Mouse (Mus musculus): Measurements from ENCODE around the gene Sebox.
A peak's percentile ranks its signal among the peaks of the same experiment; 100 is the strongest.
"Not testable (repeated sequence)": the region's sequence is repeated elsewhere in the genome, so short reads cannot be mapped to it uniquely, and the experiment has no call there.

Gene Sebox

DNA sequence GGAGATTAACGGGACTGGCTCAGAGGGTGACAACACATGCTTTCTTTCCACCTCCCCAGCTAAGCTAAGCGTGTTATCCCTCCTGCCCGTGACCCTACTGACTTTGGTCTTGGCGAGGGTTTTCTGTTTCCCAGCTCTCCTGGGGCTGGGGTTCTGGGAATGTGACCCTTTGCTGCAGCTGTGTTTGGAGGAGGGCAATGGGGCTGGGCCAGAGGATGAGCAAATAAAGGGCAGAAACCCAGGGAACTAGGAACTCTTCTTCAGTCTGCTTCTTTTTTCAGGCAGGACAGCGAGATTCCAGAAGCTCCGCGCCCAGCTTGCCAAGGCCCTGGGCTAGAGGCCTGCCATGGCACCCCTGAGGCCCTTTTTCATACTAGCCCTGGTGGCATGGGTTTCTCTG, 4.2 kb upstream of the Sebox start, which contains the start of gene Vtn:
TSS of gene Vtn (plus strand) at position 88 of the 400 bp plus-strand sequence.
- no peak for DNase-seq

DNA sequence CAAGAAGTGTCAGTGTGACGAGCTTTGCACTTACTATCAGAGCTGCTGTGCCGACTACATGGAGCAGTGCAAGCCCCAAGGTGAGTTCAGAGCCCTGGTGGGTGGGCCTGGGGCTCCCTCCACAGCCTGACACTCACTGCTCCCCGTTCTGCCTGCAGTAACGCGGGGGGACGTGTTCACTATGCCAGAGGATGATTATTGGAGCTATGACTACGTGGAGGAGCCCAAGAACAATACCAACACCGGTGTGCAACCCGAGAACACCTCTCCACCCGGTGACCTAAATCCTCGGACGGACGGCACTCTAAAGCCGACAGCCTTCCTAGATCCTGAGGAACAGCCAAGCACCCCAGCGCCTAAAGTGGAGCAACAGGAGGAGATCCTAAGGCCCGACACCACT, 3.7 kb upstream of the Sebox start:
- no peak for DNase-seq

DNA sequence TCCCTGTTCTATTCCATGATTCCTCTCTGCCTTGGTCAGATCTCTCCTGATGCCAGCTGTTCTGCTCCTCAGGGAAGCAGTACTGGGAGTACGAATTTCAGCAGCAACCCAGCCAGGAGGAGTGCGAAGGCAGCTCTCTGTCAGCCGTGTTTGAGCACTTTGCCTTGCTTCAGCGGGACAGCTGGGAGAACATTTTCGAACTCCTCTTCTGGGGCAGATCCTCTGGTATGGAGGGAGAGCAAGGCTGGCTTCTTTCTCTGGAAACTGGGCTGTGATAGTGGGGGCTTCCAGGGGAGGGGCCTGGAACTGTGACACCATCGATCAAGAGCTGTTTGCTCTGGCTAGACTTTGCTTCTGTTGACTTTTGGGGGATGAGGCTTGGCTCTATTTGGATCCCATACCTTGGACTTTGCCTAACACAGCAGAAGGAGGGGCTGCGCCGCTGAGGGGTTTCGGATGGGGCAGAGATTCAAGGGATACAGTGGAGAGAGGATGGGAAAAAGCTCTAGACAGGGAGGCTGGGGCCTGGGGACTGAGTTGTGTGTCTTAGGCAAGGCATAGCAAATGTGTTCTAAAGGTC, 2.5 kb upstream of the Sebox start:
- DNase-seq: no peak

DNA sequence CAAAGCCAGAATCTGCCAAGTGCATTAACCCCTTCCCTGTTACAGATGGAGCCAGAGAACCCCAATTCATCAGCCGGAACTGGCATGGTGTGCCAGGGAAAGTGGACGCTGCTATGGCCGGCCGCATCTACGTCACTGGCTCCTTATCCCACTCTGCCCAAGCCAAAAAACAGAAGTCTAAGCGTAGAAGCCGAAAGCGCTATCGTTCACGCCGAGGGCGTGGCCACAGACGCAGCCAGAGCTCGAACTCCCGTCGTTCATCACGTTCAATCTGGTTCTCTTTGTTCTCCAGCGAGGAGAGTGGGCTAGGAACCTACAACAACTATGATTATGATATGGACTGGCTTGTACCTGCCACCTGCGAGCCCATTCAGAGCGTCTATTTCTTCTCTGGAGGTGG, 1.7 kb upstream of the Sebox start:
- no peak for DNase-seq

DNA sequence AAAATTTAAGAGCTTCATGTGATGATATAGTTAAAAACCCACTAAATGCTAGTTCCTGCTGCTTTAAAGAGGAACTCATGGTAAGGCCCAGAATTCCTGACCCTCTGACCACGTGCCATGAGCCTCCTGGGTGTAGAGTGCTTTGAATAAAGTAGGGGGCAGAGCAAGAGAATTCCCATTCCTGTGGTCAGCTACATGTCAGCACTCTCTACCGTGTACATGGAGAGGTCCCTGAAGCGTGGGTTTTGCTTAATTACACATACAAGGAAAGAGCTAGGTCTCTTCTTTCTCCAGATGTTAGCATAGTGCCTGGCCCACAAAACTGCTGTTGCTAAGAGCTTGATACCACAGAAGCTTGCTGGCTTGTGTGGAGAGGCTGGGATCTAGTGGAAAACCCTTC, 2.2 kb downstream of the Sebox start:
- no peak for DNase-seq

DNA sequence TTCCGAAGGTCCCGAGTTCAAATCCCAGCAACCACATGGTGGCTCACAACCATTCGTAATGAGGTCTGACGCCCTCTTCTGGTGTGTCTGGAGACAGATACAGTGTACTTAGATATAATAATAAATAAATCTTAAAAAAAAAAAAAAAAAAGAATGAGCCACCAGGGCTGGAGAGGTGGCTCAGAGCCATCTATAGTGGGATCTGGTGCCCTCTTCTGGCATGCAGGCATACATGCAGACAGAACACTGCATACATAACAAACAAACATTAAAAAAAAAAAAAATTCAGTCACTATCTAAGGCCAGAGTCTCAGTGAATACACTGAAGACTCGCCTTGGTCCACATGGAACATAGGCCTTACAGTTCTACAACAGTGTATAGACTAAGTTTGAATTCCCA, 5.9 kb downstream of the Sebox start:
- DNase-seq: peak; percentile 75 to 79

DNA sequence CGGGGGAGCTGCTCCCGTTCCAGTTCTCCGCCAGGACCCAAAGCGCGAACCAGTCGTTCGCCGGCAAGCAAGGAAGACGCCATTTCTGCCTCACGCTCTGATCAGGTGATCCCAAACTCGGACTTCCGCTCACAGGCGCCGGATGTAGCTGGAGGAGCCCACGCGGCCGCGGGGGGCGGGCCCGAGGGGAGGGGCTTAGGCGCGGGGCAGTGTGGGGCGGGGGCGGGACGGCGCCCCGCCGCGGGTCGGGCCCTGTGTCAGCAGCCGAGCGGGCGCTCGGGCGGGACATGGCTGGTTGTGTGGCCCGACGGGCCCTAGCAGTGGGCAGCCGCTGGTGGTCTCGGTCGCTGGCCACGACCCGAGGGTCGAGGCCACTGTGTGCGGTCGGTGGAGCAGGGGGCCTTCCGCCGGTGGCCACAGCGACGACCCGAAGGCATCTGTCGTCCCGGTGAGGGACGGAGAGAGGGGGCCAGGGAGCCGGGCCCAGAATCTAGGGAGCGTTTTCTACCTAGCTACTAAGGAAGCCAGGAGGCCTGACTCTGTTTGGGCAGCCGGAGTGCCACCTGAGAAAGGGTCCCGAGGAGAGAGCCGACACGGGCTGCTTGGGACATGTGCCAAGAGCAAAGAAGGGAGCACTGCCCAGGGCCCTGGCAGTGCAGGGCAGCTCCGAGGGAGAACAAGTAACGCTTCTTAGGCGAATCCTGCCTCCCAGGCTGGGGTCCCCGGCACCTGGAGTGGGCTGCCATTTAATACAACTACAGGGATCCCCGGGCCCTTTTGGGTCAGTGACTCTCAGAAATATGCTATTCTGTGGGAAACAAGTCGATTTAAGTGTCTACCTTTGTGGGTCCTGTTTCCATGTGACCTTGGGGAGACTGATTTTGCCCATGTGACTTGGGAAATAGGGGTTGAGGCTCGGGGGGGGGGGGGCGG, 9.0 kb downstream of the Sebox start, which contains the start of the genes Tmem199 and Poldip2:
TSS of gene Tmem199 (minus strand) at position 148 of the 933 bp plus-strand sequence.
TSS of gene Poldip2 (plus strand) at position 169 of the 933 bp plus-strand sequence.
- DNase-seq: peak; percentile 96 to 97

DNA sequence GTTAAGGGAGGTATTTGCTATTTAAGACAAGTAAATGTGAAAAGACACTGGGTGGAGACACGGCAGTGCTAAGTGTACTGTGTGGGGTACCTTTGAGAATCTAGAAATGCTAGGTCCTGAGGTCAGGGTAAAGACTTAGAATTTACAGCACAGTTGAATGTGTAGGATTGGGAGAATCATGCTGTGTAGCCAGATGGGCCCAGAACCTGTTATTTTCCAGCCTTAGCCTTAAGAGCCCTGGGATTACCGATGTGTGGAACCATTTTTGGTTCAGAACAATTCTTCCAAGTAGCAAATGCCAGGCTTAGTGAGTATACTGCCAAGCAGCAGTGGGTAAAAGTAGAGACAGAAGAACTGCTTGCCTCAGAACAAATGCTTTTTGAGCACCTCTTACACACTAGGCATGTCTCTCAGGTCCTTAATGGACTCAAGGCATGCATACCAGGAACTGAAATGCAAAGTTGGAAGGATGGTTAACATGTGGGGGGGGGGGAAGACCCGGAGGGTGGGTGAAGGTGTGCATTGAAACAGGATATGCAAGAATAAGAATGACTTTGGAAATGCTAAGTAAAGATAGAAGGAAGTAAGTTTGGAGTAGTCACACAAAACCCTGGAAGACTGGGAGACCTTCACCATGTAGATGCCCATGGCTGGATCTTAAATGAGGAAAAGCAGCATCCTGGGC, 10.0 kb downstream of the Sebox start:
- no peak for DNase-seq

DNA sequence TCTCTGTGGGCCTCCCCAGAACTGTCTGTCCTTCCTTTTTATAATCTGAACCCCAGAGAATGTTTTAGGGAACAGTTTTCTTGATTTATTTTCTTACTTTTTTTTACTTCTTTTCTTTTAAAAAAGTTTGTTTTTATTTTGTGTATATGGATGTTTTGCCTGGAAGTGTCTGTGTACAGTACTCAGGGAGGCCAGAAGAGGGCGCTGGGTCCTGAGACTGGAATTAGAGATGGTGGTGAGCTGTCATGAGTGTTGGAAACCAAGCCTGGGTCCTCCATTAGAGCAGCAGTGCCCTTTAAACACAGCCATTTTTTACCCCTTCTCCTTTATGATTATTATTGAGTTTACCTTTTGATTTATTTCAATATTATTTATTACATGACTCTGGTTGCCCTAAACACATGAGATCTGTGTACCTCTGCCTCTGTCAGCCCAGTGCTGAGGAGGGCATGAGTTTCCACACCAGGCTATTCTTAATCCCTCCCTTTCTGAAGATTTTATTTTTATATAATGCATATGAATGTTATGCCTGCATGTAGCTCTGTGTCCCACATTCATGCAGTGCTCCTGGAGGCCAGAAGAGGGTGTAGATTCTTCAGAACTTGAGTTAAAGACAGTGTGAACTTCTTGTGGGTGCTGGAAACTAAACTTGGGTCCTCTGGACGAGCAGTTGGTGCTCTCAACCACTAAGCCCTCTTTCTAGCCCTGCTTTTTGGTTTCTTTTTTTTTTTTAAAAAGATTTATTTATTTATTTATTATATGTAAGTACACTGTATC, 12.5 kb downstream of the Sebox start:
- DNase-seq: peak in 1 of 2 experiments; percentile 47

DNA sequence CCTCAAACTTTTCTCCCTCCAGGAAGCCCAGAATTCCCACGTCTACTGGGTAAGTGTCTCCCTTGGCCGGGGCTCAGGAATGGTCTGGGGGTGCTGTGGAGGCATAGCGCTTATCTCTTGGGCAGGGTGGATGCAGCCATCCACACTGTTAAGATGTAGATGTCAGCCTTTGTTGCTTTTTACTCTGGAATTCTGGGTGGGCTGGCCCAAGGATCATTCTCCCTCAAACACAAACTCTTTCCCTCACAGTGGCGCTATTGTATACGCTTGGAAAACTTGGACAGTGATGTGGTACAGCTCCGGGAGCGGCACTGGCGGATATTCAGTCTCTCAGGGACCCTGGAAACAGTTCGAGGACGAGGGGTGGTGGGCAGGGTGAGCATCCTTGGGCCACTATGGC, 15.7 kb downstream of the Sebox start:
- DNase-seq: no peak

DNA sequence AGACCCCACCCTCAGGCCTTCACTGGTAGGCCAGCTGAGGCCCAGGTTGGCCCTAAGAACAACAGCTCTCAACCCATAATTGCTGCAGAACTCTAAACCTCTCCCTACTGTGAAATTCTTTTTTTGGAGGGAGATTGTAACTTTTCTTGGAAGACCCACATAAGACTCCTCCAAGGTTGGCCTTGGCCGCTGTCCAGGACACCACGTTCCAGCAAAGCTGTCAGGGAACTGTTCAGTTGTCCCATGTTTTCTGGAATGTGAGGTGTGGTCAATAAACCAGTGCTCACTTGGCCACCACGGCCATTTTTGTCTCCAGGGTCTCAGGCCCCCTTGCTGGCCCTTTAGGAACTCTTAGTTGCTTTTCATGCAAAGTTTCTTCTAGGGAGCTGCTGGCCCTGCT, 18.6 kb downstream of the Sebox start:
- peak in 1 of 2 experiments; percentile 48 for DNase-seq

DNA sequence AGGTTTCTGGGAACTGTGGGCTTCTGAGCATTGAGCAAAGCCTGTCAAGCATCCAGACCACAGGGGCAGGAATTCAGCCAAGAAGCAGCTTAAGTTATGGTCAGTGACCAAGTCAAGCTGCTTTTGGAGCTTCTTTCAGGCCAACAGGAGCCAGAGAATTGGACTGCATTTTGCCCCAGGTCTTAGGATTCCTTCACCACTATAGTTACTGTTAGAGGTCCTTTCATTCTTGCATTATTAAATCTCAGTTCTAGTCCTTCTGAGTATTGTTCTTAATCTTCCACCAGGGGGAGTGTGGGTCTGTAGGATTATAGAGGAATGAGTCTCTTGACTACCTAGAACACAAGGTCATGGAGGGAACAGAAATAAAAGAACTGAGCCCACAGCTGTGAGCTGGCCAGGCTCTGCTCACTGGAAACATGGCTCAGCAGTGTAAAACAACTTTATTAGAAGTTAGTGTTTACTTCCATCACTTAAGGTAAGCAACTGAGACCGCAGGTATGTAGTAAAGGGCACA, 19.3 kb downstream of the Sebox start:
- peak; percentile 81 to 83 for DNase-seq

DNA sequence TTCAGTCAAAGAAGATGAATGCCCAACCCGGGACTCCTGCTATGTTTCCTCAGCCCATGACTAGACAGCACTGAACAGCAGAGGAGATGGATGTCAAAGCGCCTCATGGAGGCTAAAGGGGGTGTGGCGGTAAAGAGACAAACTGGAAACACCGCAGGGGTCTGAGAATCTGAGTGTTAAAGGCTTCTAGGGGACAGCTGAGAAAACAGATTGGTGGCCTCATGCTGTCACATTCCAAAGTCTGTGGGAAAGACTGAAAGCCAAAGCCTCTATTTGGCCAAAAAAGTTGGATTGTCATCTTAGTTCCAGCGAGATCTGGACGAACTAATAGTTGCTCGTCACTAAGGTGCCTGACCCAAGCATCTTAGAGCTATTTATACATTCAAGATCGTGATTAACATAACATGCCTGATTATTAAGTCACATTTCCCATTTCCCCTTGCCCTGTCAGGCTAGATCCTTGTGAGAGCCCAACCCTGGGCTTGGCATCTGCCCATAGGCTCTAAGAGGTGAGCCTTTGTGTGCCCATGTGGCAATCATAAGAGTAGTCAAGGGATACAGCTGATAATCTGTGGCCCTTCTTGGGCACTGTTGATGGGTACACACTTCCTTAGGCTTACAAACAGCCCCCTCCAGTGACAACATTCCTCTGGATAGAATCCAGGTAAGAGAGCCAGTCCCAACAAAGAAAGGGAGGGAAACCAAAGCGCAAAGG, 20.2 kb downstream of the Sebox start:
- peak; percentile 34 to 53 for DNase-seq

DNA sequence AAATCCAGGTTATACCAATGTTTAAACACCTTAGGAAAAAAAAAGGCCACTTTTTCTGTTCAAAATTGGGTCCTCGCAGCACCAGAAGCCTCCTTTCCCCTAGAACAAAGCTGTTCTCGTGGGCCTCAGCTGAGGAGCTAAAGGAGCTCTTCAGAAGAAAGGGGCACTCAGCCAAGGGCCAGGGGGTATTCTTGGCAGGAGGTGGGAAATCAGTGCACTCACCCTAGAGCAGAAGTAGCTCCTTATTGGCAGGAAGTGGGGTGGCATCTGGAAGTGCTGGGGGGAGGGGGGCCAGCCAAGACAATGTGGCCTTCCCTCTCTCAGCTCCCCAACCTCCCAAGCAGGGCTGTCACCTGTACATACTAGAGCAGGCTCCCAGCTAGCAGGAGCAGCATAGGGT, 21.6 kb downstream of the Sebox start:
- peak; percentile 84 to 90 for DNase-seq

DNA sequence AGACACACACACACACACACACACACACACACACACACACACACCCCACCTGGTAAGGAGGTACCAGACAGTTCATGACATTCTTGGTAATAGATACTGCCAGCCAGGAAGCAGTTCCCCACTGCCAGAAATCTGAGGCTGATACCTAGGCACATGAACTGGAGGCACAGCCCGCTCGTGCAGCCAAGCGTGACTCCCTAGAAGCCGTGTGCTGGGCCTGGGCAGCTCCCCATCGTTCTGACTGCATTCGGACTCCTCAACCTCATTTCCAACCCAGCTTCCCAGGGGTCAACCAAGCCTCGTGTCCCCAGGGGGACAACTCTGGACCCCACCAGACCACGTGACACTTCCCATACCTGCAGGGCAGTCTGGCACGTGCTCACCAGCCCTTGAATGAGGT, 25.5 kb downstream of the Sebox start:
- DNase-seq: no peak

DNA sequence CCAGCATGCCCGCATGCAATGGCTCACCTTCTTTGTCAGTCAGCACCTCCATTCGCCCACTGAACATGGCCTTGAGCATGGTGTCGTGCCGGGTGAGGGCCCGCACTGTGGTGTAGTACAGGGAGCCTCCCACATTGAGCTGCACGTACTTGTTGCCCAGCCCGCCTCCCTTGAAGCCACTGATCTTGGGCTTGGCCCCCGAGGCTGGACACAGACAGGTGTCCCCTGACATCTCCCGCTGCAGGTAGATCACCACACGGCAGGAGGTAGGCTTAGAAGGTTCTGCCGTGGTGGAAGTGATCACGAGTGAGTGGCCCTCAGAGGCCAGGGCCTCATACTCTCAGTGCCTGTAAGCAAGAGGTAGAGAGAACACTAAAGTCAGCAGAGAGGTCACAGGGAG, 26.8 kb downstream of the Sebox start:
- no peak for DNase-seq

DNA sequence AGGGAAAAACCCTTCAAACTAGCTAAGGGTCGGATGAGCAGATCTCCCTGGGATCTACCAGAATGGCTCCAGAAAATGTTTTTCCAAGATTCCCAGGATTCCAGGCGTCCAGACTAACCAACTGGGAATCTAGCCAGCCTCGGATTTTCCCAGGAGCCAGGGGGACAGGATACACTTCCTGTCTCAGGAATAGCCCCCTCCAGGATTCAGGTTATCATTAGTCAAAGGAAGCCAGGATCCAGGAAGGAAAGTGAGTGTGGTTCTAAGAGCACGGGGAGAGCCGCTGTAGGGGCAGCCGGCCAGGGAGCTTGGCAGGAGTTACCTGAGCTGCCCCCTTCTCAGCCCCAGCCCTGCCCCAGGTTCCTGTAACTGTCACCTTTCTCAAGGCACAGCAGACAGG, 27.8 kb downstream of the Sebox start:
- peak; percentile 42 to 50 for DNase-seq

DNA sequence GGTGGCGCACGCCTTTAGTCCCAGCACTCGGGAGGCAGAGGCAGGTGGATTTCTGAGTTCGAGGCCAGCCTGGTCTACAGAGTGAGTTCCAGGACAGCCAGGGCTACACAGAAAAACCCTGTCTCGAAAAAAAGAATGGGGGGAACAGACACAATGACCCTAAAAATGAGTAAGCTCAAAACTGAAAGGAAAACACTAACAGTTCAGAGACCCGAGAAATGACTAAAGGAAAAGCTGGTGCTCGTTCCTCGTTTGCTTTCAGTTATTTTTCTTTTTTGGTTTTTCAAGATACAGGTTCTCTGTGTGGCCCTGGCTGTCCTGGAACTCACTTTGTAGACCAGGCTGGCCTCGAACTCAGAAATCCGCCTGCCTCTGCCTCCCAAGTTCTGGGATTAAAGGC, 28.3 kb downstream of the Sebox start:
- DNase-seq: not testable (repeated sequence)

DNA sequence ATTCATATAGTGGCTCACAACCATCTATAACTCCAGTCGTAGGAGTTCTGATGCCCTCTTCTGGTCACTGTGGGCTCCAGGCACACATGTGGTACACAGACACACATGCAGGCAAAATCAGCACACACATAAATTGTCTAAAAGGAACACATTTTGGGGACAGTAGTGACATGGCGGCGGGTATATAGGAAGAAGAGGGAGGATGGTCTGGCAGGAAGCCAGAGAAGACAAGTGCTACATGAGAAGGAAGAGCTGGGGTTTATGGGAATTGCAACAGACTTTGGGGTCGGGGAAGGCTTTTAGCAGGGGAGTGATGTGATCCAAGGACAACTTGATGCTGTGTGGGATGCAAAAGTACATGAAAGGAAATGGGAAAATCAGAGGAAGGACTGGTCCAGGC, 31.3 kb downstream of the Sebox start:
- DNase-seq: no peak

DNA sequence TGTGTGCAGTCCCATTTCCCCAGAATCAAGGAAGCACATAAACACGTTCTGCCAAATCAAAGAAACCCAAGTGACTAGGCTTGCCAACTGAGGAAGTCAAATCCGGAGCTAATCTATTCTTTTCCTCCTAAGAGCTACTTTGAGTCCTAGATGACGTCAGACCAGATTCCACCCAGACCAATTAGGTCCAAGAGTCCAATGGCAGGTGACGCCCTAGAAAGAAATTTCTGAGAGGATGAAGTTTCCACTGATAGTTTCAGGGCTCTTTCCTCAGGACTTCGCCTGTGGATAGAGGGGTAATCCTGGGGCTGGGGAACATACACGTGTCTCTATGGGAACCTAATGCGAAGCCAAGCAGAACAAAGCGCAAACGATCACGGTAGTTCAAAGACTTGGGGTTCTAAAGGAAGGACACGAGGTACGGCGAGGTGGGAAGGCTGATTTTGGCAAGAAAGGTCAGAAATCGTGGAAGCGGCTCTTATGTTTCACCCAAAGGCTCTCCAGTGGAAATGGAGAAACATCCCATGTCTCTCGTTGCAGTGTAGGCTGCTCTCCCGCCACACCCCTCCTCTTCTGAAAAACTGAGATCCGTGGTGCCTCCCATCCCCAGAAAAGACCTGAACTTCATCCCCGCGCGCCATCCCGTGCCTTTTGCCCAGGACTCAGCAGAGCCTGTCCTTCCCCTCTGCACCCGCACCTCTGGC, 32.3 kb downstream of the Sebox start:
- peak in 1 of 2 experiments; percentile 39 for DNase-seq

DNA sequence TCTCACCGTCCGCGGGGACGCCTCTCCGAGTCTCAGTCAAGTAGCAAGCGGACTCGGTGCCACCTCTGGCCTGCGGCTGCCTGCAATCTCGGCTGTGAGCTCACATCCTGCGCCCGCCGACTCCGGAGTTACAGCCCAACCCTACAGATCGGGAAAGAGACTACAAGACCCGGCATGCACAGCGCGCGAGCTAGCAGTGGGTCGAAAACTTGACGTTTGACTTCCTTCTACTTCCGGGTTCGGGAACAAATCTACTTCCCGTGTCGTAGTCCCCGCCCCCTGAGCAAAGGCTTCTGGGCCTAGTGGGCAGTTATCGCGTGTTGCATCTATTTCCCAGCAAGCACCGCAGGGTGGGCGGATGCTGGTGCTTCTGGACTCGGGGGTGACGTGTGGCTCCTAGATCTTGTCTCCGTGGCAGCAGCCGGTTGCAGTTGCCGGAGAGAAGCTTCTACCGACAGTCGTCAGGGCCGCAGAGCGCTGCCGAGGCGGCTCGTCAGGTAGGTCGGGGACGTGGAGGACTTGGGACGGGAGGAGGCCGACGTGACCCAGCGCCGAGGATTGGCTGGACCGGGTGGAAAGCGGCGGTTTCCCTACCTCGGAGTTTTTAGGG, 32.9 kb downstream of the Sebox start, which contains the start of the genes Tnfaip1 and Ift20:
TSS of gene Tnfaip1 (minus strand) at position 253 of the 610 bp plus-strand sequence.
TSS of gene Ift20 (plus strand) at position 282 of the 610 bp plus-strand sequence.
- DNase-seq: peak; percentile 98 to 99
